ENCODE assay signal across 8 mouse cellular contexts in the genomic region with DNA sequence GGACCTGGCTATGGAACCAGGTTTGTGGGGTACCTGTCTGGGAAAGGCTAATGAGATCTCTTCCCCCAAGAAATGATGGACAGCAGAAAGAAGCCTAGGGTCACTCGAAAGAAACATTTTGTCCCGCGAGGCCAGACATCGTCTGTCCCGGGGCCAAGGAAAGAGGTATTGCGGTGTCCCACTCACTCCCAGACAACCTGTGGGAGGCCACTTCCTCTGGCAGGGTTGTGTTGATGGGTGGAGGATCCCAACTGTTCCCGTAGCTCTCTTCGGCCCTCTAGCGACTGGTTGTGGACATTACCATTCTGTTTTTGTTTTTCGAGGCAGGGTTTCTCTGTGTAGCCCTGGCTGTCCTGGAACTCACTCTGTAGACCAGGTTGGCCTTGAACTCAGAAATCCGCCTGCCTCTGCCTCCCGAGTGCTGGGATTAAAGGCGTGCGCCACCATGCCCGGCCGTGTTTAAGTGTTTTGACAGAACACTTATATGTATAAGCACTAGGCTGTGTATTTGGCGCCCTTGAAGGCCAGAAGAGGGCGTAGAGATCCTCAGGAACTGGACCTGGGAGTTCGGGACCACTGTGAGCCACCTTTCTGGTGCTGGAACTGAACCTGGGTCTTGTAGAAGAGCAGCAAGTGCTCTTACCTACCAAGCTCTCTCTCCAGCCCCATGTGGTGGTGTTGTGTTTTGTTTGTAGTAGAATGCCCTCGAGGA. TPM values are rescaled to one million over a fixed set of nuclear protein-coding genes. Genes with fewer than 3 reads are reported as not detected.
A peak's percentile ranks its signal among the peaks of the same experiment; 100 is the strongest.
DNase-seq lines count a peak whose midpoint lies in the region; ATAC-seq lines count a peak whose summit lies in the region.

No protein-coding gene starts in this region.

- H3K27me3 ChIP-seq in limb, embryonic 12.5 days: peaks cover 61% of the 10 kb centered on the region
- peaks cover 60% of the 10 kb centered on the region for H3K27me3 ChIP-seq in midbrain, embryonic 13.5 days

- H3K9me3 ChIP-seq in limb, embryonic 12.5 days: no peaks in the 10 kb centered on the region
- H3K9me3 ChIP-seq in midbrain, embryonic 13.5 days: no peaks in the 10 kb centered on the region

- peak; percentile 62 for ATAC-seq in common myeloid progenitor, adult 5-6 weeks (replicated peaks; ENCODE audit: low read depth, poor library complexity, severe bottlenecking)
- peak; percentile 60; the same call in 1 of the 2 replicates for ATAC-seq in limb, embryonic 12.5 days (ENCODE audit: insufficient number of reproducible peaks, insufficient read depth, low FRiP score, low TSS enrichment, low read depth)
- ATAC-seq in midbrain, embryonic 13.5 days: peak; percentile 38; the same call in 1 of the 2 replicates

- WGBS in limb, embryonic 12.5 days: 19% methylated on average over 20 of the region's 20 CpGs
- 20% methylated on average over 20 of the region's 20 CpGs for WGBS in midbrain, embryonic 13.5 days

- peaks cover 31% of the 10 kb centered on the region for H3K36me3 ChIP-seq in limb, embryonic 12.5 days
- peaks cover 25% of the 10 kb centered on the region for H3K36me3 ChIP-seq in midbrain, embryonic 13.5 days

- H3K27ac ChIP-seq in limb, embryonic 12.5 days: no peak overlapping the region
- no peak overlapping the region for H3K27ac ChIP-seq in midbrain, embryonic 13.5 days

- peak overlapping the region; percentile 58 for H3K4me3 ChIP-seq in limb, embryonic 12.5 days (replicated peaks)
- H3K4me3 ChIP-seq in midbrain, embryonic 13.5 days (replicated peaks): peak overlapping the region; percentile 42

- H3K4me2 ChIP-seq in limb, embryonic 12.5 days: peak overlapping the region; percentile 94
- peak overlapping the region; percentile 79 for H3K4me2 ChIP-seq in midbrain, embryonic 13.5 days (replicated peaks)

- no peak overlapping the region for H3K9ac ChIP-seq in limb, embryonic 12.5 days (replicated peaks)
- H3K9ac ChIP-seq in midbrain, embryonic 13.5 days (replicated peaks): peak overlapping the region; percentile 50; the same call in 1 of the 2 replicates

- peaks cover 43% of the 10 kb centered on the region for H3K4me1 ChIP-seq in limb, embryonic 12.5 days (replicated peaks)
- peaks cover 49% of the 10 kb centered on the region for H3K4me1 ChIP-seq in midbrain, embryonic 13.5 days (replicated peaks)

- intact Hi-C loops in gastrocnemius, postnatal 14 days (cut with DNase I; ENCODE audit: low total_unique reads): no loop called here

- peak; percentile 80 for DNase-seq in urinary bladder, postnatal 14 days (ENCODE audit: low spot score)
- DNase-seq in urinary bladder, postnatal 10 days (ENCODE audit: low spot score): no peak
- peak; percentile 59 for DNase-seq in gastrocnemius, postnatal 14 days
- DNase-seq in induced T-regulatory cell, adult 2 months (ENCODE audit: low read depth): peak; percentile 81
- peak; percentile 51 to 64 for DNase-seq in spleen, postnatal 14 days (ENCODE audit: low spot score in 2 of 2)

RNA-seq across cellular contexts. Expression of a gene that starts 3.6 kb away (rescaled TPM):
- 55.3 and 61.0 TPM in 2 replicates for total RNA-seq in common myeloid progenitor, adult 5-6 weeks (2017)
- total RNA-seq in gastrocnemius, postnatal 14 days (2021): 1 to 10 TPM; 1.6 to 2.6 TPM
- polyA plus RNA-seq in limb, embryonic 12.5 days (2016; fragmentation: Nextera tagmentation; extraction: Ambion mirVana): 1.4 and 1.8 TPM in 2 replicates
- polyA plus RNA-seq in midbrain, embryonic 13.5 days (2015; fragmentation: Nextera tagmentation; extraction: Ambion mirVana): 3.1 and 3.2 TPM in 2 replicates

RNA-seq across cellular contexts. Expression of a gene that starts 40.3 kb away (rescaled TPM):
- 28.1 and 35.2 TPM in 2 replicates for total RNA-seq in common myeloid progenitor, adult 5-6 weeks (2017)
- total RNA-seq in gastrocnemius, postnatal 14 days (2021): 10 to 100 TPM; 22.4 to 24.6 TPM
- 186 and 199 TPM in 2 replicates for polyA plus RNA-seq in limb, embryonic 12.5 days (2016; fragmentation: Nextera tagmentation; extraction: Ambion mirVana)
- 175 and 187 TPM in 2 replicates for polyA plus RNA-seq in midbrain, embryonic 13.5 days (2015; fragmentation: Nextera tagmentation; extraction: Ambion mirVana)

RNA-seq across cellular contexts. Expression of a gene that starts 46.9 kb away (rescaled TPM):
- total RNA-seq in common myeloid progenitor, adult 5-6 weeks (2017): 7.6 and 8.5 TPM in 2 replicates
- 10 to 100 TPM; 23.4 to 25.6 TPM for total RNA-seq in gastrocnemius, postnatal 14 days (2021)
- 14.8 and 21.7 TPM in 2 replicates for polyA plus RNA-seq in limb, embryonic 12.5 days (2016; fragmentation: Nextera tagmentation; extraction: Ambion mirVana)
- polyA plus RNA-seq in midbrain, embryonic 13.5 days (2015; fragmentation: Nextera tagmentation; extraction: Ambion mirVana): 12.3 and 12.7 TPM in 2 replicates

RNA-seq across cellular contexts. Expression of a gene that starts 51.9 kb away (rescaled TPM):
- not detected in 2 replicates for total RNA-seq in common myeloid progenitor, adult 5-6 weeks (2017)
- not detected for total RNA-seq in gastrocnemius, postnatal 14 days (2021)
- polyA plus RNA-seq in limb, embryonic 12.5 days (2016; fragmentation: Nextera tagmentation; extraction: Ambion mirVana): not detected in 2 replicates
- polyA plus RNA-seq in midbrain, embryonic 13.5 days (2015; fragmentation: Nextera tagmentation; extraction: Ambion mirVana): 0.22 and 0.34 TPM in 2 replicates

Comparison
In these comparisons a context has a peak if more than half of its experiments do, and no peak if none do; other contexts are left out.
1. RNA of a gene that starts 3.6 kb away (total RNA-seq): 55.3 to 61.0 TPM in common myeloid progenitor, adult 5-6 weeks; 1.6 to 2.6 TPM in gastrocnemius, postnatal 14 days; every median in the first group is over 10 times any median in the second.
2. Peak in every context shown above with its lines, with median percentiles within 50 percentile points of each other: ATAC-seq.